ENCODE assay signal across 8 mouse cellular contexts in the genomic region with DNA sequence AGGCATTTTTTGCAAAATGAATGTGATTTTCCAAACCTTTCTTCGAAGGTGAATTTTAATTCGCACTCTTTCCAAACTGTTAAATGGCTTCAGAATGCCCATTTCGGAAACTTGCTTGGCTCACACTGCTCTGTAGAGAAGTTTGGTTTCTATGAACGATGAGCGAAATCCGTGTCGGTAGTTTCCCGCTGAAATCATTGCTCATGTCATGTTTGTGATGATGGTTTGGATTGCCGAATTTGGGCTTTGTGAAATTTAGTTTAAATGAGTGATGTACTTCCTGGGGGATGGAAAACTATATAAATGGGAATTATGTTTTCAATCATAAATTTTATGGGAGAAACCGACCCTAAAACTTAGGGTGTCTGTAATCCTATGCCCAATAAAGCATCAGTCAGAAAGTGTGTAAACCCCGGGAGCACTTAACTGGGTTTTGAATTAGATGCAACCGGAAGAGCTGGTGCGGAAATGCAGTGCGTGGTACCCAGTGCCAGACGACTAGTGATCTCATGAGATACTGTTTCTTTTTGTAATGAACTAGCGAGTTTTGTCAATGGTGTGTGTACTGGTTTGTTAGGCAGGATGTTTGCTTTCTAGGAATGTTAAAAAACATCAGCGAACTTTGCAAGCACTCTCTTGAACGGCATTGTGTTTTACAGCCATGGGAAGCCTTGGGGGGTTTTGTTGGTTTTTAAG. TPM values are rescaled to one million over a fixed set of nuclear protein-coding genes. Genes with fewer than 3 reads are reported as not detected.
DNase-seq lines count a peak whose midpoint lies in the region; ATAC-seq and TF ChIP-seq lines count a peak whose summit lies in the region.

No protein-coding gene starts in this region.

- peak overlapping the region; percentile 87 for H3K9ac ChIP-seq in CH12.LX (ENCODE audit: insufficient read depth, low read depth)
- H3K9ac ChIP-seq in liver, adult 2 months (ENCODE audit: low read depth, low read length), result peak overlapping the region; percentile 100; the same call in 1 of the 2 replicates
- H3K9ac ChIP-seq in stomach, embryonic 16.5 days (ENCODE audit: low read length), result peak overlapping the region; percentile 99

- H3K4me2 ChIP-seq in CH12.LX (ENCODE audit: insufficient read depth, low read depth, poor library complexity, severe bottlenecking), result peak overlapping the region; percentile 91
- peak overlapping the region; percentile 84 for H3K4me2 ChIP-seq in stomach, embryonic 16.5 days (ENCODE audit: low read depth, low read length)

- peaks cover 4 to 17% of the 10 kb centered on the region in 2 experiments; a peak in 3 of 4 replicates for H3K4me1 ChIP-seq in CH12.LX (ENCODE audit: control insufficient read depth in 1 of 2, insufficient read depth in 2 of 2)
- peaks cover 34% of the 10 kb centered on the region for H3K4me1 ChIP-seq in forebrain, embryonic 10.5 days
- peaks cover 3% of the 10 kb centered on the region; the same call in 1 of the 2 replicates for H3K4me1 ChIP-seq in liver, adult 2 months (ENCODE audit: control insufficient read depth, insufficient read depth, low read length)
- H3K4me1 ChIP-seq in stomach, embryonic 16.5 days (ENCODE audit: control insufficient read depth, insufficient read depth, low read length), result peaks cover 7% of the 10 kb centered on the region

- peaks cover 24 to 37% of the 10 kb centered on the region in 2 experiments for H3K36me3 ChIP-seq in CH12.LX (replicated peaks in 1 of 2; ENCODE audit: control insufficient read depth in 1 of 2, insufficient read depth in 1 of 2, low read length in 1 of 2)
- H3K36me3 ChIP-seq in forebrain, embryonic 10.5 days (replicated peaks), result peaks cover 43% of the 10 kb centered on the region
- H3K36me3 ChIP-seq in liver, adult 2 months (ENCODE audit: control insufficient read depth, insufficient read depth, low read length), result 0 out of 2 replicates have a peak, but pooled peaks cover 1% of the 10 kb centered on the region
- peaks cover 9% of the 10 kb centered on the region; the same call in 1 of the 2 replicates for H3K36me3 ChIP-seq in stomach, embryonic 16.5 days (ENCODE audit: control insufficient read depth, insufficient read depth, low read length)

- H3K9me3 ChIP-seq in CH12.LX (replicated peaks; ENCODE audit: low read length), result no peaks in the 10 kb centered on the region
- H3K9me3 ChIP-seq in forebrain, embryonic 10.5 days, result no peaks in the 10 kb centered on the region
- no peaks in the 10 kb centered on the region for H3K9me3 ChIP-seq in stomach, embryonic 16.5 days (replicated peaks; ENCODE audit: control insufficient read depth, low read length)

- in situ Hi-C loops in CH12.LX (cut with MboI; ENCODE audit: low pct_ligation_motif_present, low pct_unique_long_range_greater_than_20kb, low sequenced_read_pairs), result no loop called here

- dilution Hi-C loops in CH12.LX (cut with MboI; ENCODE audit: extremely low pct_ligation_motif_present, extremely low pct_unique_long_range_greater_than_20kb, low sequenced_read_pairs), result no loop called here

- peaks cover 50% of the 10 kb centered on the region for H3K79me2 ChIP-seq in CH12.LX (replicated peaks; ENCODE audit: control insufficient read depth, extremely low read depth, insufficient read depth, poor library complexity, severe bottlenecking)
- no peaks in the 10 kb centered on the region; the same call in 1 of the 2 replicates for H3K79me2 ChIP-seq in liver, adult 2 months (ENCODE audit: control insufficient read depth, insufficient read depth, low read length)

- no peak for TF ChIP-seq EP300 in CH12.LX (IDR thresholded peaks at IDR 0.05; ENCODE audit: low read length)

- no peak for TF ChIP-seq RAD21 in CH12.LX (IDR thresholded peaks at IDR 0.05; ENCODE audit: low read depth, low read length)

- H3K27ac ChIP-seq in CH12.LX (ENCODE audit: insufficient read depth, low read depth), result 0 out of 2 replicates have a peak overlapping the region, but pooled peaks have one; percentile 36
- peak overlapping the region; percentile 100 for H3K27ac ChIP-seq in forebrain, embryonic 10.5 days
- no peak overlapping the region; the same call in 1 of the 2 replicates for H3K27ac ChIP-seq in liver, adult 2 months (replicated peaks; ENCODE audit: insufficient read depth, low read depth, low read length)
- peak overlapping the region; percentile 99 for H3K27ac ChIP-seq in stomach, embryonic 16.5 days (ENCODE audit: low read length)

- DNase-seq in cerebellum, adult 9-10 months, result peak; percentile 23
- no peak for DNase-seq in cerebellum, postnatal 10 days
- DNase-seq in CH12.LX (ENCODE audit: extremely low read depth), result peak; percentile 50
- DNase-seq in forebrain, embryonic 10.5 days (ENCODE audit: extremely low spot score, low spot score), result no peak
- no peak for DNase-seq in liver, adult 2 months (ENCODE audit: extremely low read depth, low read depth, low spot score)
- no peak for DNase-seq in cerebellum, adult 11-12 months
- no peak for DNase-seq in cerebellum, postnatal 25 days

- TF ChIP-seq CTCF in CH12.LX (conservative IDR thresholded peaks at IDR 0.05 in 1 of 2, IDR thresholded peaks at IDR 0.05 in 1 of 2; ENCODE audit: low read depth in 2 of 2, low read length in 2 of 2), result no peak
- TF ChIP-seq CTCF in liver, adult 2 months (IDR thresholded peaks at IDR 0.05; ENCODE audit: low read depth, low read length), result no peak

- no peak for ATAC-seq in stomach, embryonic 16.5 days (ENCODE audit: insufficient read depth, low FRiP score)

- peak; percentile 53 for TF ChIP-seq POLR2A in CH12.LX (IDR thresholded peaks at IDR 0.05; ENCODE audit: low read depth, low read length)
- no peak for TF ChIP-seq POLR2A in liver, adult 2 months (IDR thresholded peaks at IDR 0.05; ENCODE audit: extremely low read depth, insufficient read depth, low read length)

- H3K4me3 ChIP-seq in CH12.LX (replicated peaks in 1 of 3; ENCODE audit: low read depth in 2 of 3, low read length in 2 of 3, poor library complexity in 1 of 3), result peak overlapping the region; percentile 88 to 93 (median 93)
- peak overlapping the region; percentile 91 for H3K4me3 ChIP-seq in forebrain, embryonic 10.5 days
- H3K4me3 ChIP-seq in liver, adult 2 months (ENCODE audit: insufficient read depth, low read depth, low read length), result peak overlapping the region; percentile 99; the same call in 1 of the 2 replicates
- H3K4me3 ChIP-seq in stomach, embryonic 16.5 days (replicated peaks; ENCODE audit: low read length), result peak overlapping the region; percentile 90

- no peaks in the 10 kb centered on the region for H3K27me3 ChIP-seq in CH12.LX (replicated peaks)
- no peaks in the 10 kb centered on the region for H3K27me3 ChIP-seq in forebrain, embryonic 10.5 days (ENCODE audit: poor library complexity, severe bottlenecking)
- no peaks in the 10 kb centered on the region for H3K27me3 ChIP-seq in liver, adult 2 months (ENCODE audit: control insufficient read depth, insufficient read depth, low read length)
- no peaks in the 10 kb centered on the region for H3K27me3 ChIP-seq in stomach, embryonic 16.5 days (ENCODE audit: control insufficient read depth, insufficient read depth, low read length)

- 4% methylated on average over 18 of the region's 18 CpGs for WGBS in forebrain, embryonic 10.5 days
- WGBS in liver, adult 2 months, result 2% methylated on average over 18 of the region's 18 CpGs
- WGBS in stomach, embryonic 16.5 days, result 1% methylated on average over 18 of the region's 18 CpGs

TF ChIP-seq in CH12.LX, 34 proteins besides CTCF, POLR2A, EP300 and RAD21:
- TF ChIP-seq ELF1 (IDR thresholded peaks at IDR 0.05; ENCODE audit: low read depth, low read length), result peak; percentile 79
- no peak for TF ChIP-seq MEF2A (IDR thresholded peaks at IDR 0.05; ENCODE audit: borderline replicate concordance, low read depth, low read length)
- 0 out of 2 replicates have a peak, but pooled peaks have one; percentile 17 for TF ChIP-seq TBP (conservative IDR thresholded peaks at IDR 0.05; ENCODE audit: low read depth, low read length)
- TF ChIP-seq SIN3A (IDR thresholded peaks at IDR 0.05; ENCODE audit: low read length), result 0 out of 2 replicates have a peak, but pooled peaks have one; percentile 38
- no peak for TF ChIP-seq MAZ (IDR thresholded peaks at IDR 0.05; ENCODE audit: low read depth, low read length)
- no peak for TF ChIP-seq JUND (conservative IDR thresholded peaks at IDR 0.05; ENCODE audit: low read depth, low read length)

RNA-seq across cellular contexts. Expression of gene Sephs1, which starts 1.8 kb away (rescaled TPM):
- total RNA-seq in CH12.LX (2012; rRNA removed) (39.5 and 55.4 TPM in 2 replicates), CH12.LX (2014; rRNA removed) (85.8 and 86.3 TPM in 2 replicates)
- 53.8 and 62.0 TPM in 2 replicates for polyA plus RNA-seq in CH12.LX (2012; ENCODE audit: insufficient read length, low read depth)
- 126 and 130 TPM in 2 replicates for polyA plus RNA-seq in forebrain, embryonic 10.5 days (2016; fragmentation: Nextera tagmentation; extraction: Ambion mirVana)
- total RNA-seq in liver, adult 2 months (2014; rRNA removed), result 16.2 and 17.2 TPM in 2 replicates
- polyA plus RNA-seq in liver, adult 2 months (2012; rRNA removed), result 12.6 and 13.8 TPM in 2 replicates
- 50.2 and 53.0 TPM in 2 replicates for polyA plus RNA-seq in stomach, embryonic 16.5 days (2015; fragmentation: Nextera tagmentation; extraction: Ambion mirVana)

RNA-seq across cellular contexts. Expression of gene Phyh, which starts 35.7 kb away (rescaled TPM):
- 11.0 and 12.5 TPM in 2 replicates for total RNA-seq in CH12.LX (2012; rRNA removed)
- 24.2 and 24.4 TPM in 2 replicates for total RNA-seq in CH12.LX (2014; rRNA removed)
- 17.2 and 18.5 TPM in 2 replicates for polyA plus RNA-seq in CH12.LX (2012; ENCODE audit: insufficient read length, low read depth)
- polyA plus RNA-seq in forebrain, embryonic 10.5 days (2016; fragmentation: Nextera tagmentation; extraction: Ambion mirVana), result 37.0 and 37.3 TPM in 2 replicates
- total RNA-seq in liver, adult 2 months (2014; rRNA removed), result 1,236 and 1,280 TPM in 2 replicates
- 856 and 1,051 TPM in 2 replicates for polyA plus RNA-seq in liver, adult 2 months (2012; rRNA removed)
- 82.6 and 86.8 TPM in 2 replicates for polyA plus RNA-seq in stomach, embryonic 16.5 days (2015; fragmentation: Nextera tagmentation; extraction: Ambion mirVana)

Comparison
In these comparisons a context has a peak if more than half of its experiments do, and no peak if none do; other contexts are left out.
1. DNase-seq: peak in cerebellum, adult 9-10 months (single experiment) and CH12.LX (single experiment); none in cerebellum, postnatal 10 days (0 of 2), forebrain, embryonic 10.5 days (single experiment), liver, adult 2 months (single experiment), cerebellum, adult 11-12 months (single experiment) and cerebellum, postnatal 25 days (0 of 2).
2. Peak in every context shown above with its lines, with median percentiles within 50 percentile points of each other: H3K4me3 ChIP-seq and H3K9ac ChIP-seq.